Mouse (Mus musculus): ENCODE measurements at regions not wholly inside any gene's neighbourhood (a gene's known extent, or its start where the extent isn't known, plus 50 kb on each side); places are given as distances from the start of the nearest gene placed in this dataset.
A peak's percentile ranks its signal among the peaks of the same experiment; 100 is the strongest.

DNA sequence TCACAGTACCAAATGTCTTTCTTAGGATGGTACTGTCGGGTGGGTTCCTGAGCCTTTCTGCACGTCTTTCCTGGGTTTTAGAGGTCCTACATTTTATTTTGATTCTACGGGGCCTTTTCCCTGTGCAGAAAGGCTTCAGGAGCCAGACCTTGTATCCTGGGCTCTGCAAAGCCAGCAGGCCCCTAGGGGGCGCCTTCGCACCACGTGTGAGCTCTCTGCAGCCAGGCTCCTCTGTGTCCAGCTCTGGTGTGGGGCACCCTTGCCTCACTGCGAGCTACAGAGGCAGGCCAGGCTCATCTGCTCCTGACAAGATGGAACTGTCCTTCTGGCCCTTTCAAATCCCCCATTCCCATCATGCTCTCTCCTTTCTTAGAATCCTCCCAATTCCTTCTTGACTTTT, 53.3 kb upstream of the Usp3 start:
- peak; percentile 85 to 90 for DNase-seq (ENCODE audit: low spot score in 2 of 2)

DNA sequence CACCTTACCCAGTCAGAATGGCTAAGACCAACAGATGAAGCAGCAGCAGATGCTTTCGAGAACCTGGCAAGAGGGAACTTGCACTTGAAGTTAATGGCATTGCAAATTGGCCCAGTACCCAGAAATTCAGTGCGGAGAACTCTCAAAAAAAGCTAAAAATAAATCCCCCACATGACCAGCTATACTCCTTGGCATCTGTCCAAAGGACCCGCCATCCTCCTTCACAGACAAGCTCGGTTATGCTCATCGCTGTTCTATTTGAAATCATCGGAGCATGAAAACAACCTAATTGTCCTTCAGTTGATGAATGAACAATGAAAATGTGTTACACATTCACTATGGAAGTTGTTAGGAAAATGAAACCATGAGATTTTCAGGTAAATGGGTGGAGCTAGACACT, 58.4 kb upstream of the Usp3 start:
- peak in 1 of 2 experiments; percentile 24 for DNase-seq (ENCODE audit: low spot score in 2 of 2)

DNA sequence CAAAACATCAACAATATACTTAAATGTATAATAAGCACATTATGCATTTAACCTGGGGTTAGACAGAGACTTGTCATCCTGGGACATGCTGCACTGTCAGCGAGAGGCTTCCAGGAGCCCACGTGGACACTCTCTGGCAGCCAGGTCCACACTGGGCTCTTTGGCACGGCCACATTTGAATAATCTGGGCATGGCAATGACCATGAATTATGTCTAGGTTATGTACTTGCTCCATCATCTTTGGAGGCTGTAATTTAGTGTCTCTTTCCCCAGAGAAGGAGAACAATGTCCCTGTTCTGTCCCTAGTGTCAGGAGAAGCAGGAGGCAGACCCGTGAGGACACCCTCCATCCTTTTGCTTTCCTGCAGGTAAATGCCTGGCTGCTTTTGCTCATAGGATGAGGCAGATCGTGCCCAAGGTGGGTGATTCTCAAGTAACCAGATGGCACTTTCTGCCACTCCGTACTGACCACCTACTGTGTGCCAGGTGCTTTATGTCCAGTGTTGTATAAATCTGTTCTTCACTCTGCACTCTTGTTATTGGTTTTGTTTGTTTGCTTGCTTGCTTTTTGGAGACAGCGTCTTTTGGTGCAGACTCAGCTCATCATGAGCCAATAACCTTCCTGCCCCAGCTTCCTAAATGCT, 56.2 kb upstream of the Car12 start:
- no peak for DNase-seq (ENCODE audit: low spot score in 2 of 2)

DNA sequence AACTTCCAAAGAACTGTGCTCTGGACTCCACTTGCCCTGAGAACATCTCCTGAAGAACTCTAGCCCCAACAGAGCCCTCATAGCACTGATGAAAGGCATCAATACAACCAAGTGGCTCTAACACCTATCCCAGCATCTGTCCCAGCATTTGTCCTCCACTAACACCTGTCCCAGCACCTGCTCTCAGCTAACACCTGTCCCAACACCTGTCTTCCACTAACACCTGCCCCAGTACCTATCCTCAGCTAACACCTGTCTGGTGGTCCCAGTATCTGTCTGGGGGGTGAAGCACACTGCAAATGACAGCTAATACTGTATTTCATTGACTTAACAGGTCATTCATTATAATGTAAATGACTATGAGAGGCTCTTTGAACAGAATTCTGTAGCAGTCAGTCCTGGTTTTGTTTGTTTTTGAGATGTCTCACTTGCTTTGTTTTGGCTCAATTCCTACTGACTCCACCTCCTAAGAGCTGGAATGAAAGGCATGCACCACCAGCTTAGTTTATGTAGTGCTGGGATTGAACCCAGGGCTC, 54.7 kb upstream of the Car12 start:
- no peak for DNase-seq (ENCODE audit: low spot score in 2 of 2)

DNA sequence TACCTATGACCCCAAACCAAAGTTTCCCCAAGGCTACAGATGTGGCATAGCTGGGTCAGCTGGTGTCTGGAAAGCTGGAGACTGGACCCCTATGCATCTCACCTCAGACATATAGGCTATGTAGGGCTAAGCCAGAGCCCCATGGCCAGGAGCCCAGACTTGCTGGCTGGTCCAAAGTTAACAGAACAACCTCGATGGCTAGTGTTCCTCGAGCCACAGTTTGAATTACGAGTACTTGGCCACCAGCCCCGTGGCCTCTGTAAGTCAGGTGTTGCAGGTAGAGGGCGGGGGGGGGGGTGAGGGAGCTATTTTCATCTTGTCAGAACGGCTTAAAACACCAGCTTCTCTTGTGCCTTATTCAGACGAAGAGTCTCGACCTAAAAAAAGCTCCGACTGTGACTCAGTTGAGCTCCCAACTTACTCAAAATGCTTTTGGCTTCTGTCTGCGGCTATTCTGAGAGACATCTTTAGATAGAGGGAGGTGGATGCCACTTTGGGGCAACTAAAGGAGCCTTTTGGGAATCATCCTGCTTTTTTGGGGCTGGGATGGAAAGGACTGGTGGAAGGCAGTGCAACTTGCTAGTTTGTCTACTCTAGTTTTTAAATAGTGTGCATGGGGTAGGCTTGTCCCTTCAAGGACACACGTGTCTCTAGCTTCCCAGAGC, 53.6 kb upstream of the Car12 start:
- DNase-seq (ENCODE audit: low spot score in 2 of 2): no peak

DNA sequence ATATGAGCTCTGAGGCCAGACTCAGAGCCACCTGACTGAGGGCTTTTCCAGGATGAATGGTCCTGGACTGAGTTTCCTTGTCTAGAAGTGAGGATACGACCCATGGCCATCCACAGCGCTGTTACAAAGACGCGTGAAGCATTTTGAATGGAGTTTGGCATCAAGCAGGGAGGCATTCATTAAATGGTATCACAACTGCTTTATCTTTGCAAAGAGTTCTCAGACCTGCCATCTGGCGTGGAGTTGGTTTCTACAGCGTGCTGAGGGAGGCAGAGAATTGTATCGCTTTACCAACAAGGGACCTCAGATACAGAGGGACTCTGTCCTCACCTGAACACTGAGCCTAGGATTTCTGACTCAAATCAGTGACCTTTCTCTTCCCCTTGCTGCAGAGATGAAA, 51.9 kb upstream of the Car12 start:
- peak; percentile 23 to 25 for DNase-seq (ENCODE audit: low spot score in 2 of 2)

DNA sequence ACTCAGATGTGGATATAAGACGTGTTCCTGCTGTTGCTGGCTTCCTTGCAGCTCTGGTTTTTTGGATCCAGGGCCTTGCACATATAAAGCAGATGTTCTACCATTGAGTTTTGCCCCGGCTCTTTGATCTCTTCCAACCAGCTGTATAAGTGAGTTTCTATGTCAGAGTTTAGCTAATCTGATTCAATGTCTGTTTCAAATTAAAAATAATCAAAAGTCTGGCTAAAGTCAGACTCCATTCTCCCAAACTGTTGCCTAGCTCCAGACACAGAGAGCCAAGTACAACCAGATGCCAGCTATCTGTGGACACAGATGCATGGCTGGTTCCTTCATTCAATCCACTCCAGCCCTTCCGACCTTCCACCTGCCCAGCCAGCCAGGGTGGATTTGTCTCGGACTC, 51.0 kb upstream of the Car12 start:
- DNase-seq (ENCODE audit: low spot score in 2 of 2): peak in 1 of 2 experiments; percentile 31

Data from layer of hippocampus, postnatal 14 days (tissue).